Mouse (Mus musculus) lung, adult 2 months (tissue): Measurements from ENCODE around the gene Rap1a. TPM values are rescaled to one million over a fixed set of nuclear protein-coding genes. Genes with fewer than 3 reads are reported as not detected.

Experiments used
- DNase-seq: peaks from one replicate; pipeline ENCODE4 v3.0.0; 2022
- H3K4me1 ChIP-seq: fragments of 200-500 bp; 2 replicates; pipeline ENCODE4 v1.6.1; 2011; ENCODE audit warnings: low read length; ENCODE audit not compliant: control insufficient read depth, insufficient read depth
- H3K4me3 ChIP-seq: fragments of 200-500 bp; replicated peaks from 2 replicates; pipeline ENCODE3; 2011; ENCODE audit warnings: low read depth, mild to moderate bottlenecking, control low read depth, low read length; ENCODE audit errors: extremely low read depth
- CTCF ChIP-seq: fragments of 200-500 bp; IDR thresholded peaks from 2 replicates; pipeline ENCODE4 v1.5.1; 2011; ENCODE audit warnings: mild to moderate bottlenecking, low read length, control low read depth; ENCODE audit not compliant: insufficient read depth
- POLR2A ChIP-seq: fragments of 200-500 bp; IDR thresholded peaks from 2 replicates; pipeline ENCODE4 v1.6.1; 2011; ENCODE audit warnings: low read depth, mild to moderate bottlenecking, control low read depth, low read length, borderline replicate concordance; ENCODE audit errors: extremely low read depth
- WGBS: fragments of 180-500 bp; shearing (Covaris S2); methylation state at CpG from one replicate; pipeline ENCODE4 v1.1.7; 2018; 5-methylcytosine and 5-hydroxymethylcytosine counted together
- polyA plus RNA-seq: library from polyadenylated mRNA; depleted of rRNA; stranded (reverse); fragments of >200 nt; gene quantifications from 2 replicates; pipeline ENCODE4 v1.2.3, GENCODE M21; 2012

The Rap1a gene
- polyA plus RNA-seq, 1 experiment, result 18.1 TPM

DNA sequence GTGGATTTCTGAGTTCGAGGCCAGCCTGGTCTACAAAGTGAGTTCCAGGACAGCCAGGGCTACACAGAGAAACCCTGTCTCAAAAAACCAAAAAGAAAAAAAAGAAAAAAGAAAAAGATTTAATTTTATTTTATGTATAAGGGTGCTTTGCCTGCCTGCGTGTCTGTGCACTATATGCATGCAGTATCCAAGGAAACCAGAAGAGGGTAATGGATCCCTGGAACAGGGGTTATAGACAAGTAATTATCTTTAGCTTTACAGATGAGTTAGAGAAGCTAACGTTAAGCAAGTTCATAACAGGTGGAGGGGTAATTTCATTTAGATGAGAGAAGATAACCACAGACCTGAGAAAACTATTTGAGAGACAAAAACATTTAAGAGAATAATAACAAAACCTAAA lies 47.0 kb downstream of the Rap1a start:
- peaks cover 22% of the 10 kb centered on the region for H3K4me1 ChIP-seq
- 72% methylated on average over 3 of the region's 3 CpGs for WGBS
- no peak for TF ChIP-seq CTCF
- no peak overlapping the region for H3K4me3 ChIP-seq
- DNase-seq, result no peak

- H3K4me1 ChIP-seq, result peaks cover 11% of the 10 kb centered on the region
- 46% methylated on average over 2 of the region's 2 CpGs for WGBS
- no peak overlapping the region for H3K4me3 ChIP-seq
- TF ChIP-seq POLR2A, result no peak
- no peak for TF ChIP-seq CTCF
- no peak for DNase-seq
These were observed 50.3 kb downstream of the Rap1a start for GRCm38 (mm10) chr3:105750810-105751209.

DNA sequence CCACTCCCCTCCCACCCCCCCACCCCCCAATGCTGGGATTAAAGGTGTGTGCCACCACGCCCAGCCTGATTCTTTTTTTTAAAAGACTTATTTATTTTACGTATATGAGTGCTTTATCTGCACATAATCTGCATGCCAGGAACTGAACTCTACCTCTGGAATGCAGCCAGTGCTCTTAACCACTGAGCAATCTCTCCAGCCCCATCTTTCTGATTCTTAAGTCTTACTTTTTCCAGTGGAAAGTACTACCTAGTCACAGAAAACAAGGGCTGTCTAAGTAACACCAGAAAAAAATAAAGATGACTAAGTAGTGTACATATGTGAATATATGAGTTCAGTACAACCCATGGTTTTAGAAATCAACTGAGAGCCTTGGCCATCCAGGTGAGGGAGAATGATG lies 54.6 kb downstream of the Rap1a start:
- TF ChIP-seq CTCF (no peak), POLR2A (no peak)
- Histone ChIP-seq H3K4me1 (peaks cover 3% of the 10 kb centered on the region), H3K4me3 (no peak overlapping the region)
- DNase-seq, result no peak
- WGBS, result 36% methylated on average over 2 of the region's 2 CpGs

GRCm38 (mm10) chr3:105737666-105738065 lies 63.5 kb downstream of the Rap1a start:
- peaks cover 7% of the 10 kb centered on the region for H3K4me1 ChIP-seq
- H3K4me3 ChIP-seq, result no peak overlapping the region
- DNase-seq, result no peak
- TF ChIP-seq POLR2A (no peak), CTCF (no peak)
- 63% methylated on average over 3 of the region's 3 CpGs for WGBS

GRCm38 (mm10) chr3:105737070-105737469 lies 64.1 kb downstream of the Rap1a start:
- WGBS, result 90% methylated on average over 7 of the region's 7 CpGs
- no peak for TF ChIP-seq POLR2A
- no peak for TF ChIP-seq CTCF
- Histone ChIP-seq H3K4me3 (no peak overlapping the region), H3K4me1 (peaks cover 7% of the 10 kb centered on the region)
- no peak for DNase-seq

DNA sequence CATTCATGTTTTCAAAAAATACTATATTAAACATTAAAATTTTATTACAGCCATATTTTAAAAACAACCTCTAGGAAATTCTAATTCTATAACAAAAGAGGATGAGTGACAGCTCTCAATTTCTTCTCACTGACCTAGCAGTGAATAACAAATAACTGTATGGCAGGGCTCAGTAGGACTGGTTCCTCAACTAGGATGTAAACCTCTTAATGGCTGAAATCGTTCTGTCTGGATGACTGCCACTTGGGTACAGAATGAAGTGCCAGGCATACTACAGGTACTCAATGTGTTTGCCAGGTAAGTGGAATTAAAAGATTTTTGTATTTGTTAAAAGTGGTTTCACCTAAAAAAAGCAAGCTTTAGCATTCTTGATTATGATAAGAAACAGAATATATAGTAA lies 65.0 kb downstream of the Rap1a start:
- WGBS, result 65% methylated on average over 1 of the region's 1 CpGs
- TF ChIP-seq POLR2A (no peak), CTCF (no peak)
- DNase-seq, result no peak
- H3K4me1 ChIP-seq, result peaks cover 7% of the 10 kb centered on the region
- no peak overlapping the region for H3K4me3 ChIP-seq

- TF ChIP-seq POLR2A, result no peak
- Histone ChIP-seq H3K4me1 (peaks cover 7% of the 10 kb centered on the region), H3K4me3 (no peak overlapping the region)
- DNase-seq, result no peak
These were observed 65.9 kb downstream of the Rap1a start for GRCm38 (mm10) chr3:105735285-105735684.

- no peak for DNase-seq
- Histone ChIP-seq H3K4me1 (peaks cover 7% of the 10 kb centered on the region), H3K4me3 (no peak overlapping the region)
- 68% methylated on average over 4 of the region's 4 CpGs for WGBS
- TF ChIP-seq POLR2A (no peak), CTCF (no peak)
These were observed 67.6 kb downstream of the Rap1a start for GRCm38 (mm10) chr3:105733538-105733937.

DNA sequence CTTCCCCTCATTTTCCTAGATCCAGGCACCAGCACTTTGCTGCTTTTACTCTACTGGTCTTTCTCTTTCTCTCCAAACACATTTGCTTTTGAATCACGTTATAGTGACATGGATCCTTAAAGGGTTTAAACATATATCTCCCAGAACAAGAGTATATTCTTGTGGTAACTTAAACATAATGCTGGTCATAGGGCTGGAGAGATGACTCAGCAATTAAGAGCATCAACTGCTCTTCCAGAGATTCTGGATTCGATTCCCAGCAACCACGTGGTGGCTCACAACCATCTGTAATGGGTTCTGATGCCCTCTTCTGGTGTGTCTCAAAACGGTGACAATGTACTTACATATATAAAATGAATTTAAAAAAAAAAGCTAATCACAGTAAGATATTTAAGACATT lies 68.8 kb downstream of the Rap1a start:
- peaks cover 7% of the 10 kb centered on the region for H3K4me1 ChIP-seq
- H3K4me3 ChIP-seq, result no peak overlapping the region
- DNase-seq, result no peak
- 89% methylated on average over 4 of the region's 4 CpGs for WGBS
- no peak for TF ChIP-seq POLR2A

DNA sequence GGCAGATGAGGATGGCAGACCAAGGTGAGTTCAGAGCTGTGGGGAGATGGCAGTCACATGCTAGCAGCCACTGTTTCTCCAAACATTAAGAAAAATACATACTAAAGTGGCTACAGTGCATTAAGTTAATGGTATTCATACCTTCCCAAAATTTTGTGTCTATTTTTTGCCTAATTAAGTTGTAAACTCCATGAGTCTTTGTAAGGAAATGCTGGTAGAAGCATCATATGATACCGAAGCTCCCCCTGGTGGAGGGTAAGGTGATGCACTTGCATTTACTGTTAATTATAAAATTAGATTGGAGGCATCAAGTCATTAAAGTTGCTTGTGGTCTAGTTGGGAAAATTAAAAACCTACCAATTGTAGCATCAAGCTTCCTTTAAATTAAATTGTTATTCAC lies 75.1 kb downstream of the Rap1a start:
- no peak for DNase-seq
- 0% methylated on average over 1 of the region's 1 CpGs for WGBS
- no peaks in the 10 kb centered on the region for H3K4me1 ChIP-seq
- TF ChIP-seq CTCF (0 out of 2 replicates have a peak, but pooled peaks have one; percentile 6), POLR2A (no peak)
- no peak overlapping the region for H3K4me3 ChIP-seq

DNA sequence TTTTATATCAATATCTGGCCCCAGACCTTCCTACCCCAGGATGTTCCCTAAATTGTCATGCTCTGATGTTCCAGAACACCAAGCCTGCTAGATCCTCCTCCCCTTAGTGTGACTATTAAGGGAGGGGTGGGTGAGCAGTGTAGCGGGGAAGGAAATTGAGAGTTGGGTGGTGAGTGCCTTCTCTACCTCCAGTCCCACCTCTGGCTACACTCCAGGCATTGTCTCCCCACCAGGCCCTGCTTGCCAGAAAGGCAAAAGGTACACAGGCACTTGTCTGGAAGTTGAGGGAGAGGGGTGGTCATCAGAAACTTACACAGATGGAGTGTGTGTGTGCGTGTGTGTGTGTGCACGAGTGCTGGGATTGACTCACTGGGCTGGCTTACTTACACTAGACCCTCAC lies 78.6 kb downstream of the Rap1a start:
- no peaks in the 10 kb centered on the region for H3K4me1 ChIP-seq
- no peak for TF ChIP-seq CTCF
- TF ChIP-seq POLR2A, result no peak
- WGBS, result 69% methylated on average over 3 of the region's 3 CpGs
- H3K4me3 ChIP-seq, result no peak overlapping the region
- DNase-seq, result no peak
